Mouse (Mus musculus) Patski (cell line): ENCODE data around the gene Adssl1. TPM values are rescaled to one million over a fixed set of nuclear protein-coding genes. Genes with fewer than 3 reads are reported as not detected.

Experiments
- ATAC-seq: fragments of 100-300 bp; one replicate; pipeline ENCODE4 v1.8.0; 2021
- CTCF ChIA-PET: fragments of 350-600 bp; sonication (Branson Sonifier 250); formaldehyde crosslinking; loops from one replicate; lab custom pipeline; 2022; ENCODE audit warnings: inconsistent platforms; lab: Charles Lee
- POLR2A ChIA-PET: fragments of 350-600 bp; sonication (Branson Sonifier 250); formaldehyde crosslinking; loops from one replicate; lab custom pipeline; 2022; ENCODE audit warnings: antibody characterized with exemption, inconsistent platforms; lab: Charles Lee
- DNase-seq: peaks from one replicate; pipeline ENCODE4 v3.0.0-alpha.2; 2011; ENCODE audit warnings: low read depth, low spot score
- H3K27me3 ChIP-seq: fragments of 371-371 bp; one replicate; pipeline ENCODE4 v1.5.1; 2021
- CTCF ChIP-seq: fragments of 100-300 bp; IDR thresholded peaks from one replicate; pipeline ENCODE4 v1.5.1; 2021
- in situ Hi-C: fragments of 300-500 bp; cut with MboI; formaldehyde crosslinking; loops from 3 replicates; pipeline ENCODE4 v1.11.1; 2018; ENCODE audit warnings: low pct_unique_long_range_greater_than_20kb, mixed read lengths
- polyA plus RNA-seq: library from polyadenylated mRNA; unstranded; gene quantifications from one replicate; pipeline ENCODE4 v1.2.3, GENCODE M21; 2021

Adssl1 gene
- polyA plus RNA-seq, 1 experiment from 2014 or later, result 1.7 TPM

- H3K27me3 ChIP-seq, result no peaks in the 10 kb centered on the region
- ATAC-seq (peak; percentile 31), DNase-seq (no peak)
- no peak for TF ChIP-seq CTCF
- in situ Hi-C loops, result no loop called here
- POLR2A ChIA-PET, result interaction anchor here (0.6 to 0.8 kb wide), 3 partner anchors 19 to 495 kb away, joined by 3 read pairs; no protein-coding TSS in a partner anchor
- CTCF ChIA-PET, result interaction anchor here (0.6 to 1.4 kb wide), 7 partner anchors 9 to 39 kb away, joined by 3 to 4 read pairs (median 3); no protein-coding TSS in a partner anchor
Observed at GRCm38 (mm10) chr12:112674132-112675011, 54.5 kb downstream of the Adssl1 start, which contains the start of gene Akt1. Gene Akt1 (minus strand): TSS chr12:112674884.

GRCm38 (mm10) chr12:112675245-112676035, 55.6 kb downstream of the Adssl1 start:
- ChIA-PET POLR2A (interaction anchor here (0.6 to 0.8 kb wide), 4 partner anchors 17 to 523 kb away, joined by 3 to 7 read pairs (median 3); no protein-coding TSS in a partner anchor), CTCF (interaction anchor here (0.8 to 1.4 kb wide), 6 partner anchors 8 to 32 kb away, joined by 3 to 4 read pairs (median 3); no protein-coding TSS in a partner anchor)
- ATAC-seq (peak; percentile 33), DNase-seq (no peak)
- in situ Hi-C loops, result no loop called here
- H3K27me3 ChIP-seq, result no peaks in the 10 kb centered on the region
- TF ChIP-seq CTCF, result no peak

- POLR2A ChIA-PET, result no interaction called here
- CTCF ChIA-PET, result no interaction called here
- in situ Hi-C loops, result no loop called here
- no peak for TF ChIP-seq CTCF
- ATAC-seq, result no peak
- no peak for DNase-seq
- H3K27me3 ChIP-seq, result no peaks in the 10 kb centered on the region
Observed at GRCm38 (mm10) chr12:112677076-112677475, 57.2 kb downstream of the Adssl1 start.

- in situ Hi-C loops, result no loop called here
Observed at GRCm38 (mm10) chr12:112677943-112678554, 58.2 kb downstream of the Adssl1 start.

GRCm38 (mm10) chr12:112678555-112679026, 58.7 kb downstream of the Adssl1 start, which contains the start of gene Zbtb42:
Gene Zbtb42 (plus strand): TSS chr12:112678828.
- in situ Hi-C loops, result no loop called here
- ChIA-PET CTCF (no interaction called here), POLR2A (interaction anchor here (1.5 to 1.9 kb wide), 2 partner anchors 15 to 28 kb away, joined by 3 to 7 read pairs; no protein-coding TSS in a partner anchor)
- ATAC-seq (peak; percentile 19), DNase-seq (no peak)
- H3K27me3 ChIP-seq, result no peaks in the 10 kb centered on the region
- TF ChIP-seq CTCF, result no peak

More at GRCm38 (mm10) chr12:112677943-112678554, 58.2 kb downstream of the Adssl1 start:
- no peak for TF ChIP-seq CTCF
- ChIA-PET CTCF (no interaction called here), POLR2A (interaction anchor here (1.5 to 1.9 kb wide), 2 partner anchors 15 to 29 kb away, joined by 3 to 7 read pairs; no protein-coding TSS in a partner anchor)
- no peak for ATAC-seq
- H3K27me3 ChIP-seq, result no peaks in the 10 kb centered on the region
- DNase-seq, result no peak

- in situ Hi-C loops, result no loop called here
- POLR2A ChIA-PET, result interaction anchor here (1.5 to 1.9 kb wide), 2 partner anchors 14 to 28 kb away, joined by 3 to 7 read pairs; no protein-coding TSS in a partner anchor
- no peaks in the 10 kb centered on the region for H3K27me3 ChIP-seq
- ATAC-seq, result peak; percentile 3
- DNase-seq, result no peak
- CTCF ChIA-PET, result no interaction called here
- no peak for TF ChIP-seq CTCF
Observed at GRCm38 (mm10) chr12:112679027-112679996, 59.5 kb downstream of the Adssl1 start.

- CTCF ChIA-PET, result interaction anchor here (1.3 kb wide), 1 partner anchor 8 kb away, joined by 4 read pairs; the partner anchor contains the start of gene Akt1
- ATAC-seq, result peak; percentile 9
- DNase-seq, result no peak
- H3K27me3 ChIP-seq, result no peaks in the 10 kb centered on the region
- TF ChIP-seq CTCF, result no peak
- in situ Hi-C loops, result no loop called here
- POLR2A ChIA-PET, result no interaction called here
Observed at GRCm38 (mm10) chr12:112683351-112683750, 63.5 kb downstream of the Adssl1 start.

- in situ Hi-C loops, result no loop called here
- ChIA-PET CTCF (interaction anchor here (0.7 kb wide), 1 partner anchor 12 kb away, joined by 3 read pairs; no protein-coding TSS in a partner anchor), POLR2A (no interaction called here)
- no peak for DNase-seq
- no peak for ATAC-seq
- no peak for TF ChIP-seq CTCF
- H3K27me3 ChIP-seq, result no peaks in the 10 kb centered on the region
Observed at GRCm38 (mm10) chr12:112688458-112688857, 68.6 kb downstream of the Adssl1 start.

Other genes starting within 250 kb of the Adssl1 start
- gene A530016L24Rik, start 130.6 kb upstream of the Adssl1 start, polyA plus RNA-seq, result 18.2 TPM
- 1.1 TPM for gene Tmem179, start 103.3 kb upstream of the Adssl1 start, polyA plus RNA-seq
- gene Inf2, start 31.3 kb upstream of the Adssl1 start, polyA plus RNA-seq, result 59.8 TPM
- gene Siva1, start 24.6 kb downstream of the Adssl1 start, polyA plus RNA-seq, result 36.0 TPM
- gene Akt1, start 54.8 kb downstream of the Adssl1 start, polyA plus RNA-seq, result 281 TPM
- 4.7 TPM for gene Zbtb42, start 58.8 kb downstream of the Adssl1 start, polyA plus RNA-seq
- gene Cep170b, start 100.4 kb downstream of the Adssl1 start, polyA plus RNA-seq, result 92.1 TPM
- 0.15 TPM for gene Pld4, start 140.6 kb downstream of the Adssl1 start, polyA plus RNA-seq
- gene Ahnak2, start 182.6 kb downstream of the Adssl1 start, polyA plus RNA-seq, result 44.1 TPM
- gene Clba1, start 188.9 kb downstream of the Adssl1 start, polyA plus RNA-seq, result 46.3 TPM
- 23.5 TPM for gene Cdca4, start 209.4 kb downstream of the Adssl1 start, polyA plus RNA-seq
- not detected for gene Gpr132, start 248.2 kb downstream of the Adssl1 start, polyA plus RNA-seq